ENCODE assay signal across 8 mouse cellular contexts in genomic region chr12:108178331-108179245, GRCm38 (mm10). TPM values are rescaled to one million over a fixed set of nuclear protein-coding genes. Genes with fewer than 3 reads are reported as not detected.
A peak's percentile ranks its signal among the peaks of the same experiment; 100 is the strongest.
DNase-seq lines count a peak whose midpoint lies in the region; ATAC-seq lines count a peak whose summit lies in the region.

No protein-coding gene starts in this region.

- peak; percentile 56 for ATAC-seq in neural tube, embryonic 11.5 days (ENCODE audit: insufficient read depth, low FRiP score, low TSS enrichment)
- ATAC-seq in common myeloid progenitor, adult 5-6 weeks (replicated peaks; ENCODE audit: low read depth, poor library complexity, severe bottlenecking), result peak; percentile 36
- ATAC-seq in intestine, embryonic 16.5 days, result peak; percentile 78
- peak; percentile 29; the same call in 1 of the 2 replicates for ATAC-seq in limb, embryonic 11.5 days (ENCODE audit: insufficient number of reproducible peaks, low FRiP score, low TSS enrichment, low read depth)
- ATAC-seq in midbrain, embryonic 12.5 days (ENCODE audit: low FRiP score, low read depth), result no peak; the same call in 1 of the 2 replicates

- H3K4me3 ChIP-seq in neural tube, embryonic 11.5 days (ENCODE audit: low read depth, low read length), result peak overlapping the region; percentile 97
- peak overlapping the region; percentile 97 for H3K4me3 ChIP-seq in intestine, embryonic 16.5 days (ENCODE audit: low read length)
- peak overlapping the region; percentile 98 for H3K4me3 ChIP-seq in limb, embryonic 11.5 days (ENCODE audit: low read depth, low read length)
- peak overlapping the region; percentile 88 for H3K4me3 ChIP-seq in midbrain, embryonic 12.5 days

- peak overlapping the region; percentile 87 for H3K4me2 ChIP-seq in neural tube, embryonic 11.5 days (ENCODE audit: low read depth)
- H3K4me2 ChIP-seq in intestine, embryonic 16.5 days (ENCODE audit: low read depth, low read length), result peak overlapping the region; percentile 67
- H3K4me2 ChIP-seq in limb, embryonic 11.5 days (ENCODE audit: low read depth, severe bottlenecking), result peak overlapping the region; percentile 80
- peak overlapping the region; percentile 86 for H3K4me2 ChIP-seq in midbrain, embryonic 12.5 days (replicated peaks)

- H3K36me3 ChIP-seq in neural tube, embryonic 11.5 days (ENCODE audit: control insufficient read depth, insufficient read depth, low read length), result no peaks in the 10 kb centered on the region
- no peaks in the 10 kb centered on the region for H3K36me3 ChIP-seq in intestine, embryonic 16.5 days (ENCODE audit: control insufficient read depth, insufficient read depth, low read length)
- no peaks in the 10 kb centered on the region for H3K36me3 ChIP-seq in limb, embryonic 11.5 days (ENCODE audit: control insufficient read depth, insufficient read depth, low read length)
- H3K36me3 ChIP-seq in midbrain, embryonic 12.5 days, result peaks cover 20% of the 10 kb centered on the region

- H3K4me1 ChIP-seq in neural tube, embryonic 11.5 days (ENCODE audit: control insufficient read depth, insufficient read depth, low read length), result peaks cover 18% of the 10 kb centered on the region
- H3K4me1 ChIP-seq in intestine, embryonic 16.5 days (ENCODE audit: control insufficient read depth, insufficient read depth, low read length), result peaks cover 25% of the 10 kb centered on the region
- H3K4me1 ChIP-seq in limb, embryonic 11.5 days (ENCODE audit: control insufficient read depth, insufficient read depth, low read length), result peaks cover 6% of the 10 kb centered on the region; the same call in 1 of the 2 replicates
- H3K4me1 ChIP-seq in midbrain, embryonic 12.5 days, result peaks cover 28% of the 10 kb centered on the region

- no peaks in the 10 kb centered on the region for H3K27me3 ChIP-seq in neural tube, embryonic 11.5 days (ENCODE audit: control insufficient read depth, insufficient read depth, low read length)
- H3K27me3 ChIP-seq in intestine, embryonic 16.5 days (replicated peaks; ENCODE audit: control insufficient read depth, insufficient read depth, low read length), result no peaks in the 10 kb centered on the region
- H3K27me3 ChIP-seq in limb, embryonic 11.5 days (ENCODE audit: control insufficient read depth, insufficient read depth, low read length), result no peaks in the 10 kb centered on the region
- H3K27me3 ChIP-seq in midbrain, embryonic 12.5 days, result no peaks in the 10 kb centered on the region

- peak; percentile 49 for DNase-seq in neural tube, embryonic 11.5 days (ENCODE audit: low spot score)
- DNase-seq in neural tube, embryonic 10.5 days (ENCODE audit: extremely low spot score, low spot score), result no peak
- peak; percentile 52 for DNase-seq in gastrocnemius, postnatal 14 days
- DNase-seq in limb, embryonic 11.5 days (ENCODE audit: low spot score), result peak; percentile 69
- DNase-seq in spleen, postnatal 10 days (ENCODE audit: low spot score in 2 of 2), result peak; percentile 69 to 79

- H3K9ac ChIP-seq in neural tube, embryonic 11.5 days (ENCODE audit: low read length), result peak overlapping the region; percentile 95
- H3K9ac ChIP-seq in intestine, embryonic 16.5 days (ENCODE audit: low read depth, low read length), result peak overlapping the region; percentile 96
- H3K9ac ChIP-seq in limb, embryonic 11.5 days (ENCODE audit: low read length), result peak overlapping the region; percentile 94
- peak overlapping the region; percentile 92 for H3K9ac ChIP-seq in midbrain, embryonic 12.5 days (replicated peaks)

- under 1% methylated on average over 92 of the region's 103 CpGs for WGBS in neural tube, embryonic 11.5 days
- WGBS in intestine, embryonic 16.5 days, result under 1% methylated on average over 89 of the region's 103 CpGs
- WGBS in limb, embryonic 11.5 days, result under 1% methylated on average over 78 of the region's 103 CpGs
- WGBS in midbrain, embryonic 12.5 days, result under 1% methylated on average over 84 of the region's 103 CpGs

- intact Hi-C loops in gastrocnemius, postnatal 14 days (cut with DNase I; ENCODE audit: low total_unique reads), result no loop called here

- H3K9me3 ChIP-seq in neural tube, embryonic 11.5 days (ENCODE audit: control insufficient read depth, low read length), result no peaks in the 10 kb centered on the region
- H3K9me3 ChIP-seq in intestine, embryonic 16.5 days (ENCODE audit: control insufficient read depth, low read length), result no peaks in the 10 kb centered on the region
- H3K9me3 ChIP-seq in limb, embryonic 11.5 days (ENCODE audit: control insufficient read depth, low read length), result no peaks in the 10 kb centered on the region
- no peaks in the 10 kb centered on the region for H3K9me3 ChIP-seq in midbrain, embryonic 12.5 days

- peak overlapping the region; percentile 67 for H3K27ac ChIP-seq in neural tube, embryonic 11.5 days (ENCODE audit: low read depth, low read length)
- peak overlapping the region; percentile 96 for H3K27ac ChIP-seq in intestine, embryonic 16.5 days (ENCODE audit: low read length)
- peak overlapping the region; percentile 77 for H3K27ac ChIP-seq in limb, embryonic 11.5 days (replicated peaks; ENCODE audit: low read depth, low read length)
- peak overlapping the region; percentile 82 for H3K27ac ChIP-seq in midbrain, embryonic 12.5 days (replicated peaks)

RNA-seq across cellular contexts. Expression of gene Setd3, which starts 0.5 kb away (rescaled TPM):
- 86.5 and 91.6 TPM in 2 replicates for polyA plus RNA-seq in neural tube, embryonic 11.5 days (2014; fragmentation: Nextera tagmentation; extraction: Ambion mirVana)
- total RNA-seq in common myeloid progenitor, adult 5-6 weeks (2017), result 81.5 and 84.3 TPM in 2 replicates
- total RNA-seq in gastrocnemius, postnatal 14 days (2021), result 10 to 100 TPM; 69.6 to 75.0 TPM
- polyA plus RNA-seq in intestine, embryonic 16.5 days (2015; fragmentation: Nextera tagmentation; extraction: Ambion mirVana), result 89.8 and 90.8 TPM in 2 replicates
- 76.1 and 76.5 TPM in 2 replicates for polyA plus RNA-seq in limb, embryonic 11.5 days (2014; fragmentation: Nextera tagmentation; extraction: Ambion mirVana)
- 97.7 and 99.4 TPM in 2 replicates for polyA plus RNA-seq in midbrain, embryonic 12.5 days (2016; fragmentation: Nextera tagmentation; extraction: Ambion mirVana)

RNA-seq across cellular contexts. Expression of gene Ccnk, which starts 0.8 kb away (rescaled TPM):
- polyA plus RNA-seq in neural tube, embryonic 11.5 days (2014; fragmentation: Nextera tagmentation; extraction: Ambion mirVana), result 6.0 and 6.9 TPM in 2 replicates
- total RNA-seq in common myeloid progenitor, adult 5-6 weeks (2017), result 14.6 and 21.0 TPM in 2 replicates
- total RNA-seq in gastrocnemius, postnatal 14 days (2021), result 10 to 100 TPM; 28.2 to 35.0 TPM
- 1.9 and 2.2 TPM in 2 replicates for polyA plus RNA-seq in intestine, embryonic 16.5 days (2015; fragmentation: Nextera tagmentation; extraction: Ambion mirVana)
- polyA plus RNA-seq in limb, embryonic 11.5 days (2014; fragmentation: Nextera tagmentation; extraction: Ambion mirVana), result 5.8 and 7.7 TPM in 2 replicates
- 3.8 and 4.0 TPM in 2 replicates for polyA plus RNA-seq in midbrain, embryonic 12.5 days (2016; fragmentation: Nextera tagmentation; extraction: Ambion mirVana)
